Mouse (Mus musculus): ENCODE data around the gene Shprh. TPM values are rescaled to one million over a fixed set of nuclear protein-coding genes. Genes with fewer than 3 reads are reported as not detected.

The Shprh gene
- polyA plus RNA-seq, 1 experiment from 2014 or later: 4.4 TPM

DNA sequence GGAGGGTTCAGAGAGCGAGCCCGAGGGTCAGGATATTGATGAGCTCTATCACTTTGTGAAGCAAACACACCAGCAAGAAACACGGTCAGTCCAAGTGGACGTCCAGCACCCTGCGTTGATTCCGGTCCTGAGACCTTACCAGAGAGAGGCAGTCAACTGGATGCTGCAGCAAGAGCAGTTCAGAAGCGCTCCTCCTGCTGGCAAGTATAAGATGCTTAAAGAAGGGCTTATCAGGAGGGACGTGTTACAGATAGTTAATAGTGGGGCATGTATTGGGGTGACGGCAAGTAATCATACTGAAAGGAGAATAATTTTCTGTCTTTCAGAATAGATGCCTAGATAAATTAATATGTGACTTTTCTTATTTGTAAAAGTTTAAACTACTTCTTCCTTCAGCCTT lies 7.8 kb downstream of the Shprh start:
- no peak overlapping the region for H3K9ac ChIP-seq (ENCODE audit: low read depth, low read length)
- H3K27ac ChIP-seq (ENCODE audit: low read depth, low read length): no peak overlapping the region
- peak; percentile 37 for TF ChIP-seq CTCF (IDR thresholded peaks at IDR 0.05; ENCODE audit: low read depth)
- H3K4me3 ChIP-seq (ENCODE audit: low read depth, low read length): no peak overlapping the region
- H3K36me3 ChIP-seq (ENCODE audit: control insufficient read depth, insufficient read depth): peaks cover 27% of the 10 kb centered on the region
- 83% methylated on average over 9 of the region's 9 CpGs for WGBS
- ATAC-seq: no peak
- no peaks in the 10 kb centered on the region for H3K9me3 ChIP-seq (ENCODE audit: control insufficient read depth)
- H3K4me1 ChIP-seq (replicated peaks; ENCODE audit: control insufficient read depth, insufficient read depth, low read length): no peaks in the 10 kb centered on the region
- no peaks in the 10 kb centered on the region for H3K27me3 ChIP-seq (replicated peaks; ENCODE audit: control insufficient read depth, insufficient read depth, low read length)
- H3K4me2 ChIP-seq (replicated peaks; ENCODE audit: low read depth): no peak overlapping the region

DNA sequence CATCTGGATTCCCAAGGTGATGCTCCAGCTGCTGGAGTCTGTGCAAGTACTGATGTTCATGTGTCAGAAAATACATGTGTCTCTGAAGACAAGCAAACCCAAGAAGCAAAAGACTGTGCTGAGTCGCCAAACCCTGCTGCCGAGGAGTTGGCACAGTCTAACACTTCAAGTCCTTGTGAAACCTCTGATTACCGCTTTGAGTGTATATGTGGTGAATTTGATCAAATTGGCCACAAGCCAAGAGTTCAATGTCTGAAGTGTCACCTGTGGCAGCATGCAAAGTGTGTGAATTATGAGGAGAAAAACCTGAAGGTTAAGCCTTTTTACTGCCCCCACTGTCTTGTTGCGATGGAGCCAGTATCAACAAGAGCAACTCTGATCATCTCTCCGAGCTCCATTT lies 15.3 kb downstream of the Shprh start:
- TF ChIP-seq CTCF (IDR thresholded peaks at IDR 0.05; ENCODE audit: low read depth): no peak
- Histone ChIP-seq H3K36me3 (ENCODE audit: control insufficient read depth, insufficient read depth) (peaks cover 42% of the 10 kb centered on the region), H3K4me2 (replicated peaks; ENCODE audit: low read depth) (no peak overlapping the region), H3K9me3 (ENCODE audit: control insufficient read depth) (no peaks in the 10 kb centered on the region), H3K9ac (ENCODE audit: low read depth, low read length) (no peak overlapping the region), H3K4me3 (ENCODE audit: low read depth, low read length) (no peak overlapping the region), H3K4me1 (replicated peaks; ENCODE audit: control insufficient read depth, insufficient read depth, low read length) (no peaks in the 10 kb centered on the region), H3K27ac (ENCODE audit: low read depth, low read length) (0 out of 2 replicates have a peak overlapping the region, but pooled peaks have one; percentile 35), H3K27me3 (replicated peaks; ENCODE audit: control insufficient read depth, insufficient read depth, low read length) (no peaks in the 10 kb centered on the region)
- ATAC-seq: peak; percentile 86
- WGBS: 55% methylated on average over 5 of the region's 5 CpGs

DNA sequence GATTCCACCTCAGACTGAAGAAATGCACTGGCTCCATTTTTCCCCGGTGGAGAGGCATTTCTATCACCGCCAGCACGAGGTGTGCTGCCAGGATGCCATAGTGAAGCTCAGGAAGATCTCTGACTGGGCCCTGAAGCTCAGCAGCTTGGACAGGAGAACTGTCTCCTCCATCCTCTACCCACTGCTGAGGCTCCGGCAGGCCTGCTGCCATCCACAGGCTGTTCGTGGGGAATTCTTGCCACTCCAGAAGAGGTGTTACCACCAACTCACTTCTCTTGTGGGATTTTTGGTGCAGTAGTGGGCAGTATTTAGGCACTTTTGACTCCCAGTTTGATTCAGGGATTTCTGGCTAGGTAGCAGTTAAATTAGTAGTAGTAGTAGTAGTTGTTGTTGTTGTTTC lies 21.0 kb downstream of the Shprh start:
- H3K4me1 ChIP-seq (replicated peaks; ENCODE audit: control insufficient read depth, insufficient read depth, low read length): no peaks in the 10 kb centered on the region
- no peak overlapping the region for H3K9ac ChIP-seq (ENCODE audit: low read depth, low read length)
- H3K27ac ChIP-seq (ENCODE audit: low read depth, low read length): no peak overlapping the region
- H3K9me3 ChIP-seq (ENCODE audit: control insufficient read depth): no peaks in the 10 kb centered on the region
- H3K27me3 ChIP-seq (replicated peaks; ENCODE audit: control insufficient read depth, insufficient read depth, low read length): no peaks in the 10 kb centered on the region
- H3K36me3 ChIP-seq (ENCODE audit: control insufficient read depth, insufficient read depth): peaks cover 64% of the 10 kb centered on the region
- 91% methylated on average over 5 of the region's 5 CpGs for WGBS
- no peak for TF ChIP-seq CTCF (IDR thresholded peaks at IDR 0.05; ENCODE audit: low read depth)
- no peak for ATAC-seq
- no peak overlapping the region for H3K4me3 ChIP-seq (ENCODE audit: low read depth, low read length)
- H3K4me2 ChIP-seq (replicated peaks; ENCODE audit: low read depth): no peak overlapping the region

DNA sequence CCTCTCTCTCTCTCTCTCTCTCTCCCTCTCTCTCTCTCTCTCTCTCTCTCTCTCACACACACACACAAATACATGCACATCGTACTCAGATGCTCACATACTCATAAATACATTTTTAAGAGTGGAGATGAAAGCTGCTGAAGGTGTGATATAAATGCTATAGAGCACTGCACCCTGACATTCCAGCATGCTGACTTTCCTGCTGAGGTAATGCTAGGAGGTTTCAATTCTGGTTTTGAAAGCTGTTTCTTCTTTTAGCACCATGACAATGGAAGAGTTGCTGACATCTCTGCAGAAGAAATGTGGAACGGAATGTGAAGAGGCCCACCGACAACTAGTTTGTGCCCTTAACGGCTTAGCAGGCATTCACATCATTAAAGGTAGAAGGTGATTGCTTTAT lies 22.4 kb downstream of the Shprh start:
- Histone ChIP-seq H3K27ac (ENCODE audit: low read depth, low read length) (no peak overlapping the region), H3K9me3 (ENCODE audit: control insufficient read depth) (no peaks in the 10 kb centered on the region), H3K27me3 (replicated peaks; ENCODE audit: control insufficient read depth, insufficient read depth, low read length) (no peaks in the 10 kb centered on the region), H3K4me1 (replicated peaks; ENCODE audit: control insufficient read depth, insufficient read depth, low read length) (no peaks in the 10 kb centered on the region), H3K4me2 (replicated peaks; ENCODE audit: low read depth) (no peak overlapping the region), H3K36me3 (ENCODE audit: control insufficient read depth, insufficient read depth) (peaks cover 66% of the 10 kb centered on the region), H3K4me3 (ENCODE audit: low read depth, low read length) (no peak overlapping the region), H3K9ac (ENCODE audit: low read depth, low read length) (no peak overlapping the region)
- 87% methylated on average over 4 of the region's 4 CpGs for WGBS
- no peak for ATAC-seq
- no peak for TF ChIP-seq CTCF (IDR thresholded peaks at IDR 0.05; ENCODE audit: low read depth)

DNA sequence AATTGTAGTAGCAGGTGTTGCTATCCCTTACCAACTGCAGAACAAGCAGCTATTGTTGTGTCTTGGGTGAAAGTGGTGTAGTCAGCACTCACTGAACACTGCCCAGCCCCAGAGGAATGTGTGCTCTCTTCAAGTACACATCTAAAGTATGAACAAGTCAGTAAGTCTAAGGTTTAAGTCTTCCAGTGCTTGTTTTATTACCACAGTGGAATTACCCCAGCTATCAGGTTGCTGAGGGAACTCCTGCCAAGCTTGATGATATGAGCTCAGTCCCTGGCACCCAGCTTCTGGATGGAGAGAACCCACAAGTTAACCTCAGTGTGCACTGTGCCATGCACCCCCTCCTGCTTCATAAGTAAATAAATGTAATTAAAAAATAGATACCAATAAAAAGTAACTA lies 23.3 kb downstream of the Shprh start:
- Histone ChIP-seq H3K4me3 (ENCODE audit: low read depth, low read length) (no peak overlapping the region), H3K4me1 (replicated peaks; ENCODE audit: control insufficient read depth, insufficient read depth, low read length) (no peaks in the 10 kb centered on the region), H3K27me3 (replicated peaks; ENCODE audit: control insufficient read depth, insufficient read depth, low read length) (no peaks in the 10 kb centered on the region), H3K36me3 (ENCODE audit: control insufficient read depth, insufficient read depth) (peaks cover 61% of the 10 kb centered on the region), H3K9ac (ENCODE audit: low read depth, low read length) (no peak overlapping the region), H3K9me3 (ENCODE audit: control insufficient read depth) (no peaks in the 10 kb centered on the region), H3K27ac (ENCODE audit: low read depth, low read length) (no peak overlapping the region), H3K4me2 (replicated peaks; ENCODE audit: low read depth) (no peak overlapping the region)
- no peak for TF ChIP-seq CTCF (IDR thresholded peaks at IDR 0.05; ENCODE audit: low read depth)
- ATAC-seq: peak; percentile 66

DNA sequence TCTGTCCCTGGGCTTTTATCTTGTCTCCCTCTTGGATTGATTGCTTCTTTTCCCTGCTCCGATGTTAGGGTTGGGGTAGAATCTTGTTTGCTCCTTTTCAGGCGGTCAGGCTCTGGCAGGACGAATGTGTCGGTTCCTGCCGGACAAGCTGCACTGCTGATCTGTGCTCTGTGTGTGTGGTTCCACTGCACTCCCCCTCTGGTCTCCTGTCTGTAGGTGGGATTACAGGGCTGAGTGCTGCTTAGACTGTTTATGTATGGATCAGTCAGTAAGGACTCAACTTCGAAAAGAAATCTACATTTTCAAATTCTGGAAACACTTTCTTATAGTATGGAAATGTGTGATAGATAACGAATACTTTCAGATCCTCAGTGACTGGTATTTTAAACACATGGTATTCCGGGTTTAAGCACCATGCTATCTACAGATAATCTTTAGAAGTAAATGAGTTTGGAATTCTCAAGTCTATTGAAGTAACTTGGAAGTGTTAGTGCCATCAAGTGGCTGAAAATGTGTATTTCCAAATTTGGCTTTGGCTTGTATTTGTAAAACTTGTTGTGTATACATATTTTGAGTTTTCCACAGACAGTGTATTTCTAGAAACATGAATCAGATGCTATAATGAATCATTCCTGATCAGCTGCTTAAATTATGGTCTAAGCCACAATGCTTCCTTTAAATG lies 26.7 kb downstream of the Shprh start:
- no peaks in the 10 kb centered on the region for H3K9me3 ChIP-seq (ENCODE audit: control insufficient read depth)
- H3K27me3 ChIP-seq (replicated peaks; ENCODE audit: control insufficient read depth, insufficient read depth, low read length): no peaks in the 10 kb centered on the region
- H3K27ac ChIP-seq (ENCODE audit: low read depth, low read length): no peak overlapping the region
- no peak overlapping the region for H3K9ac ChIP-seq (ENCODE audit: low read depth, low read length)
- peak; percentile 50 for TF ChIP-seq CTCF (IDR thresholded peaks at IDR 0.05; ENCODE audit: low read depth)
- ATAC-seq: no peak
- no peak overlapping the region for H3K4me2 ChIP-seq (replicated peaks; ENCODE audit: low read depth)
- no peak overlapping the region for H3K4me3 ChIP-seq (ENCODE audit: low read depth, low read length)
- WGBS: 78% methylated on average over 8 of the region's 8 CpGs
- no peaks in the 10 kb centered on the region for H3K4me1 ChIP-seq (replicated peaks; ENCODE audit: control insufficient read depth, insufficient read depth, low read length)
- H3K36me3 ChIP-seq (ENCODE audit: control insufficient read depth, insufficient read depth): peaks cover 60% of the 10 kb centered on the region

DNA sequence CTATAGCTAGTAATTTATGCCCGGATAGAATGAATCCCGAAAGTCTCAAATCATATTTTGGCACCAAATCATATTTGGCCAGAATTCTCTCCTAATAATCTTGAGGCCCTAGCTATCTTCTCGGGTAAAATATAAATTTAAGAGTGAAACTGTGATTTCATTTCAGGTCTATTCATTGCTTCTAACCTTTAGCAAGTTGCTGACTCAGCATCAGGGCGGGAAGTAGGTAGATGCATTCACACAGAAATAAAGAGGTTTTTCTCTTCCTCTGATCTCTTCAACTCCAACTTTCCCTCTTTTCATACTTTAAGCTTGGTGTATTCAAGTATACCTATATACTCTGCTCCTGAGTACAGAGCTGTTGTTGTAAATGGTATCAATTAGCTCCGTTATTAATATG lies 30.9 kb downstream of the Shprh start:
- H3K4me2 ChIP-seq (replicated peaks; ENCODE audit: low read depth): no peak overlapping the region
- no peak overlapping the region for H3K4me3 ChIP-seq (ENCODE audit: low read depth, low read length)
- 94% methylated on average over 5 of the region's 5 CpGs for WGBS
- no peak overlapping the region for H3K27ac ChIP-seq (ENCODE audit: low read depth, low read length)
- H3K9ac ChIP-seq (ENCODE audit: low read depth, low read length): no peak overlapping the region
- H3K4me1 ChIP-seq (replicated peaks; ENCODE audit: control insufficient read depth, insufficient read depth, low read length): no peaks in the 10 kb centered on the region
- H3K36me3 ChIP-seq (ENCODE audit: control insufficient read depth, insufficient read depth): peaks cover 50% of the 10 kb centered on the region
- no peak for ATAC-seq
- H3K9me3 ChIP-seq (ENCODE audit: control insufficient read depth): no peaks in the 10 kb centered on the region
- no peak for TF ChIP-seq CTCF (IDR thresholded peaks at IDR 0.05; ENCODE audit: low read depth)
- no peaks in the 10 kb centered on the region for H3K27me3 ChIP-seq (replicated peaks; ENCODE audit: control insufficient read depth, insufficient read depth, low read length)

All from intestine, postnatal 0 days (tissue).